Mouse (Mus musculus): ENCODE measurements around the gene Spryd4. TPM values are rescaled to one million over a fixed set of nuclear protein-coding genes. Genes with fewer than 3 reads are reported as not detected.
"Not testable (repeated sequence)": the region's sequence is repeated elsewhere in the genome, so short reads cannot be mapped to it uniquely, and the experiment has no call there.

Gene Spryd4
- total RNA-seq, 1 experiment from 2014 or later: 7.3 TPM

DNA sequence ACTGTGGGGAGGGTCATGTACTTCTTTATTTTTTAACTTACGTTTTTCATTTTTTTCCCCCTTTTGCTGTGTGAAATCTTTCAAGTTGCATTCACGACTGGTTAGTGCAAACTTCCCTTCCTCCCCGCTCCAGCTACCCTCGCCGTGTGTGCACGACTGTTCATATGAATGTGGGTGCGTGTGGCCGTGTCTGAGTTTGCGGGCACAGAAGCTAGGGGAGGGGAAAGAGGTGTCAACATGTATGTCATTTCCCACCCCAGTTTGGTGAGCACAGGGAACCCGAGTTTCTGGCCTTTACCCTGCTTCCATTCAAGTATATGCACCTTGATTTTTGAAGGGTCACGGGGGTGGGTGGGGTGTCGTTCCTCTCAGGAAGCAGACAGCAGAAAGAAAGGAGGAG lies 19.0 kb upstream of the Spryd4 start:
- ATAC-seq (replicated peaks; ENCODE audit: insufficient number of reproducible peaks, low FRiP score, low TSS enrichment, poor library complexity, severe bottlenecking): no peak

DNA sequence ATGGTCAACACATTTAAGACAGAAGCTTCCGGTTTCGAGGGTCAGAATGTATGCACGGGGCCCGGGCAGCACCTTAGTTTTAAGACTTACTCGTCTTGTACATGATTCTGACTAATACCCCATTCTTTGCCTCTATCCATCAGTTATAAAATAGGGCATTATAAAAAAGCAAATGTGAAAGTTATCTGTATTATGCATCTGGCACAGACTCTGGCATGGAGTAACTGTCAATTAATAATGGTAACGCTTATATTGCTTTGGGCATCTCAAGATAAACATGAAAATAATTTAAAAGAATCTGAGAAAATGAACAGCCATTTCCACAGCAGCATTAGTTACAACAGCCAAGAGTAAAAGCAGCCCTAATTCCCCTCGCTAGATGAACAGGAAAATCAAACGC lies 16.4 kb upstream of the Spryd4 start:
- no peak for ATAC-seq (replicated peaks; ENCODE audit: insufficient number of reproducible peaks, low FRiP score, low TSS enrichment, poor library complexity, severe bottlenecking)

DNA sequence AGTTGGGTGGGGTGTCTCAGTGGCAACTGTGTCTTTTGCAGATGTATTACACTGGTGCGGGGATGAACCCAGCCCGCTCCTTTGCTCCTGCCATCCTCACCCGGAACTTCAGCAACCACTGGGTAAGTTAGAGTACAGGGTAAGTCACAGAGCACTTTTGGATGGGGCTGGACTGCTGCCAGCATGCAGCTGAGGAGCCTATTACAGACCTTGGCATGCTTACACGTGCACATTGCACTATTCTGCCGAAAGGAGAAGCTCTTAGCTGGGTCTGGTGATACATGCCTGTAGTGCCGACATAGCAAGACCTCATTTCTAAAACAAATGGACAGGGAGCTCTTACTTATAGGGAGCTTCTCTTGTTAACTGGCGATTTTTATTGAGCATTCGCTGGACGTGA lies 16.0 kb upstream of the Spryd4 start:
- ATAC-seq (replicated peaks; ENCODE audit: insufficient number of reproducible peaks, low FRiP score, low TSS enrichment, poor library complexity, severe bottlenecking): no peak

DNA sequence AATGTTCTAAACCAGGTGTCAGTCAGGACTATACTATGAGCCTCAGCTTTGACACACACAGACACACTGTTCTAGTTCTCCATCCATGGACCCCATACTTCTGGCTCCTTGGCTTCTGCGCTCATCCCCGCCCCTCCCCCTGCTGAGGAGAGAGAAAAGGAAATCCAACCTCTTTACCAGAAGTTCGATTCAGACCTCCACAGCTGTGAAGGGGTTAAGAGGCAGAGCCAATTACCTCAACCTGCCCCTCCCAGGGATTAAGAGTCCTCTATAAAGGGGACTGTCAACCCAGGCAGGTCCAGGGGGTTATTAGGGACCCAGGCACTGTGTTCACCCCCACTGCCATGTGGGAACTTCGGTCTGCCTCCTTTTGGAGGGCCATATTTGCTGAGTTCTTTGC lies 13.9 kb upstream of the Spryd4 start, which contains the start of gene Mip:
Gene Mip (plus strand): TSS at position 301 of the 400 bp plus-strand sequence.
- no peak for ATAC-seq (replicated peaks; ENCODE audit: insufficient number of reproducible peaks, low FRiP score, low TSS enrichment, poor library complexity, severe bottlenecking)

DNA sequence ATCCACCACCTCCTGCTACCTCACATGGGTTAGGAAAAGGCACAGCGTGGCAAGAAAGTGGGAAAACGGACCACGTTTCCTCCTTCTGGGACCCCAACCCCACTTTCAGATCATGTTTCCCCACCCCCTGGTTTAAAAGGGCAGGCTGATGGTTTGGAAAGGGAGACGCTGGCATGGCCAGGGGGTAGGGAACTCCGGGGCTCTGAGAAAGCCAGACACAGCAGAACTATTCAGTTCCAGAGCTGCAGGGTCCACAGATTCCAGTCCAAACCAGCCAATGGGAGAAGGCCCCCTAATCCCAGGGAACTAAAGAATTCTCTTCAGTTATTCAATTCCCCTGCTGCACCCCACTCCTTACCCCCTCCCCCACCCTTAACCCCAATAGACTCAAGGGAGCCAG lies 13.5 kb upstream of the Spryd4 start:
- no peak for ATAC-seq (replicated peaks; ENCODE audit: insufficient number of reproducible peaks, low FRiP score, low TSS enrichment, poor library complexity, severe bottlenecking)

DNA sequence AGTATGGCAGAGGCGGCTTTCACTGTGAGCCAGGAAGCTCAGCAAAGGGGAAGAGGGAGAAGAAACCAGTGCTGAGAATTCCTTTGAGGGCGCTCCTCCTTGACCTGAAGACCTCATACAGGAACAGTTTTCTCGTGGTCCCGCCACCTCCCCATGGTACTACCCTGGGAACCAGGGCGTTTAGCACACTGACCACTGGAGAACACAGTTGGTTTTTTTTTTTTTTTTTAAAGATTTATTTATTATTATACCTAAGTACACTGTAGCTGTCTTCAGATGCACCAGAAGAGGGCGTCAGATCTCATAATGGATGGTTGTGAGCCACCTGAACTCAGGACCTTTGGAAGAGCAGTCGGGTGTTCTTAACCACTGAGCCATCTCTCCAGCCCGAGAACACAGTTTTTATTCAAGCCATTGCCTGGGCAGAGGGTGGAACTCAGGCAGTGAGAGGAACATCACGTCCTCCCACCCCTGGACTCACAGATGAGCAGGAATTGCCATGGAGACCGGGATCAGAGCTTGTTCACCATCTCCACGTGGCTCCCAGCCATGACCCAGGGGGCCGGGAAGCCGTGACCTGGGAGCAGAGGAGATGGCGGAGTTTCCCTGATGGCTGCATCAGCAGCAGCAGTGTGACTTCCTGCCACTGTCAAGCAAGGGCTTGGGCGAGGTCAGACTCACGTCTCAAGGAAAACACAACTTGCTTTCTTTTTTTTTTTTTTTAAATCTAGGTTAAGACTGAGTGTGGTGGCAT lies 10.1 kb upstream of the Spryd4 start:
- ATAC-seq (replicated peaks; ENCODE audit: insufficient number of reproducible peaks, low FRiP score, low TSS enrichment, poor library complexity, severe bottlenecking): no peak

DNA sequence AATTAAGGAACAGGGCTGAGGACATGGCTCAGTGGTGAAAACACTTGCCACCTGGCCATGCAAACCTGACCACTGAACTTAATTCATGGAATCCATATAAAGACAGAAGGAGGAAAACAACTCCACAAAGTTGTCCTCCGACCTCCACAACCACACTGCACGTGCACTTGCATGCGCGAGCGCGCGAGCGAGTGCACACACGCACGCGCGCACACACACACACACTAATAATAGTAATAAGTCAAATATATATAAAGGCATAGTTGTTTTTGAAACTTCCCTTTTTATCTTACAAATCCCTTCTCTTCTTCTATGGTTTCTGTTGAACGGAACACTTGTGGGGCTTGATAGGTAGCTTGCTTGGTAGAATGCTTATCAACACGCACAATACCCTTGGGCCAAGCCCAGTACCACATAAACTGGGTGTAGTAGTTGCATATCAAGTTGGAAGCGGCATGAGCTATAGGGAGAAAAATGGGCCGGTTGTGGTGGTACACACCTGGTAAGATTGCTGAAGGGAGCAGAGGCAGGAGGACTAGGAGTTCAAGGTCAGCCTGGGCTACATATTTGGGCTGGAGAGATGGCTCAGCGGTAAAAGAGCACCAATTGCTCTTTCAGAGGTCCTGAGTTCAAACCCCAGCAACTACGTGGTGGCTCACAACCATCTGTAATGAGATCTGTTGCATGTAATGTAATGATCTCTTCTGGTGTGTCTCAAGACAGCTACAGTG lies 6.9 kb upstream of the Spryd4 start:
- no peak for ATAC-seq (replicated peaks; ENCODE audit: insufficient number of reproducible peaks, low FRiP score, low TSS enrichment, poor library complexity, severe bottlenecking)

DNA sequence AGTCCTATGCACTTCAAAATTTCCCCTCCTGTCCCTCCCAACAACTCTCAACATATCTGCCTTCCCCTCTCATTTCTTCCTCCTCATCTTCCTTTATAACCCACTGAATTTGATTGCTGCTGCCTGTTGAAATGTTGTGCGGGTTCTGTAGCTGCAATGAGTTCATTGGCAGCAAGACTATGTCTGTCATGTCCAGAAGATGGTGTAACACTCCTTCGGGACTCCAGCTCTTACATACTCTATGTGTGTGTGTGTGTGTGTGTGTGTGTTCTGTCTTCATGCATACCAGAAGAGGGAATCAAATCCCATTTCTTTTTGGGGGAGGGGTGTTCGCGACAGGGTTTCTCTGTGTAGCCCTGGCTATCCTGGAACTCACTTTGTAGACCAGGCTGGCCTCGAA lies 3.4 kb upstream of the Spryd4 start:
- ATAC-seq (replicated peaks; ENCODE audit: insufficient number of reproducible peaks, low FRiP score, low TSS enrichment, poor library complexity, severe bottlenecking): no peak

DNA sequence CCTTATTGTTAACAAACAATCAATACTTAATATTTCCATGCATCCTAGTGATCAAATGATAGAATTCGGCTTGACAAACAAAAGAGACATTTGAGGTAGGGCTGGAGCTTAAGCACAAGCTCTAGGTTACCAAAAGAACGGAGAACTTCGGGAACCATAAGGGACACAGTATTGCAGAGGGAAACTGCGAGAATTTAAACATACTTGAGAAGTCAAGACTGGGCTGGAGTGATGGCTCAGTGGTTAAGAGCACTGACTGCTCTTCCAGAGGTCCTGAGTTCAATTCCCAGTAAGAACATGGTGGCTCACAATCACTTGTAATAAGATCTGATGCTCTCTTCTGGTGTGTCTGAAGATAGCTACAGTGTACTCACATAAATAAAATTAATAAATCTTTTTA lies 2.5 kb upstream of the Spryd4 start:
- not testable (repeated sequence) for ATAC-seq (replicated peaks; ENCODE audit: insufficient number of reproducible peaks, low FRiP score, low TSS enrichment, poor library complexity, severe bottlenecking)

DNA sequence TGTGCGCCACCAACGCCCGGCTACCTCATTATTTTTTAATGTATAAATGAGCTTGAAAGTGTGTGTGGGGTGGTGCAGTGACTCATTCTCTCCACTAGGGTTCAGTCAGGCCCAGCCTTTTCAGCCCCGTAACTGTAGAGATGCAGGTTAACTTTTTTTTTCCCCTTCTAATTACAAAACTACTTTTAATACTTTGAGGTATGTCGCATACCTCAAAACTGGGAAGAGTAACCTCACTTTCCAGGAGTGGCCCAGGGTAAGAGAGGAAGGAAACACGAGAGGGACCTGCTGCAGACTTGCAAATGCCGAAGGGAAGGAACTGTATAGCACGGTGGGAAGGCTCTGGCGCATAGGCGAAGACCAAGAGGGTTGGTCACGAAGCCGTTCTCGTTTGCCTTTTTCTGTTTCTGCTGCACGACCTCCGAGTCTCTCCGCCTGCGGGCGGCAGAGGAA lies 1.3 kb upstream of the Spryd4 start:
- ATAC-seq (replicated peaks; ENCODE audit: insufficient number of reproducible peaks, low FRiP score, low TSS enrichment, poor library complexity, severe bottlenecking): peak; percentile 70

DNA sequence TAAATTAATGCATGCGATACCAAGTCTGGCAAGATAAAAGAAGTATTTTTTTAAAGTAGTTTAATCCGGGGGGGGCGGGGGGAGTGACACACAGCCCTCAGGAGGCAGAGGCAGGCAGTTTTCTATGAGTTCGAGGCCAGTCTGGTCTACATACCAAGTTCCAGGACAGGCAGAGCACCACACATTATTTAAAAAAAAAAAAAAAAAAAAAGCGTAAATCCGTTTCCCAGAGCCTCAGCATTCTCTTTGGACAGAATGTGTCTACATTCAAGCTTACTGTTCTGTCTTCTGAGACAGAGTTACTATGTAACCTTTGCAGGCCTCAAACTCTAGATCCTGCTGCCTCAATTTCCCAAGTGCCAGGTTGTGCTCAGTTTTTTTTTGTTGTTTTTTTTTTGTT lies 541 bp upstream of the Spryd4 start:
- ATAC-seq (replicated peaks; ENCODE audit: insufficient number of reproducible peaks, low FRiP score, low TSS enrichment, poor library complexity, severe bottlenecking): no peak

DNA sequence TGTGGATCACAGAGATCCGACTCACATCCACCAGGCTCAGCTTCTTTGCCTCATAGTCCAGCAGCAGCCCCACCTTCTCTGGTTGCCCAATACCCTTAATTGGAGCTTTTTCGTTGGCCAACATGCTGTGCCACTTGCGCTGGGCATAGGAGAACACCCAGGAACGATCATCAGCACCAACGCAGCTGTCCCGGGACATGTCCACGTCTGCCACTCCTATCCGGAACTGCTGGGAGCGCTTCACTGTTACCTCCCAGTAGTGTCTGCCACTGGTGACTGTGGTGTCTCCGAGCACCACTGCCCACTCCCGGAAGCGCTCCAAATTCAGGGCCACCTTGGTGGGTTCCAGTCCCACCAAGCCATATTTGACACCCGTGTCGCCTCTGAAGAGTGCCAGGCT lies 653 bp downstream of the Spryd4 start:
- 0 out of 2 replicates have a peak, but pooled peaks have one; percentile 19 for ATAC-seq (replicated peaks; ENCODE audit: insufficient number of reproducible peaks, low FRiP score, low TSS enrichment, poor library complexity, severe bottlenecking)

DNA sequence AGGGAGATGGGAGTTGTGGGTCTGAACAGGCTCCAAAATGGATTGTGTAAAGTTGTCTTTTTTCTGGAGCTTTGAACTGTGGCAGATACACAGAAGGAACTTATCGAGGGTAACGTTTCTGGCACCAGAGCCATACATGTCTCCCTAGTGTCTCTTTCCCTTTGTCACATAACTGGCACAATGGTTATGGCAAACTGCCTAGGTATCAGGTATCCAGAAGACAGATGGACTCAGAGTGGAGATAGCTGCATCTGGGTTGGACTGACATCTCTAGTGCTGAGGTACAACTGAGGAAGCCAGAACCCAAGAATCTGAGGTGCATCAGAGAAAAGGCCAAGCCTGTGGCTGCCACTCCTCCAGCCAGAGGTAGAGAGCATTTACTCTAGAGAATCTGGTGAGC lies 1.5 kb downstream of the Spryd4 start:
- no peak for ATAC-seq (replicated peaks; ENCODE audit: insufficient number of reproducible peaks, low FRiP score, low TSS enrichment, poor library complexity, severe bottlenecking)

DNA sequence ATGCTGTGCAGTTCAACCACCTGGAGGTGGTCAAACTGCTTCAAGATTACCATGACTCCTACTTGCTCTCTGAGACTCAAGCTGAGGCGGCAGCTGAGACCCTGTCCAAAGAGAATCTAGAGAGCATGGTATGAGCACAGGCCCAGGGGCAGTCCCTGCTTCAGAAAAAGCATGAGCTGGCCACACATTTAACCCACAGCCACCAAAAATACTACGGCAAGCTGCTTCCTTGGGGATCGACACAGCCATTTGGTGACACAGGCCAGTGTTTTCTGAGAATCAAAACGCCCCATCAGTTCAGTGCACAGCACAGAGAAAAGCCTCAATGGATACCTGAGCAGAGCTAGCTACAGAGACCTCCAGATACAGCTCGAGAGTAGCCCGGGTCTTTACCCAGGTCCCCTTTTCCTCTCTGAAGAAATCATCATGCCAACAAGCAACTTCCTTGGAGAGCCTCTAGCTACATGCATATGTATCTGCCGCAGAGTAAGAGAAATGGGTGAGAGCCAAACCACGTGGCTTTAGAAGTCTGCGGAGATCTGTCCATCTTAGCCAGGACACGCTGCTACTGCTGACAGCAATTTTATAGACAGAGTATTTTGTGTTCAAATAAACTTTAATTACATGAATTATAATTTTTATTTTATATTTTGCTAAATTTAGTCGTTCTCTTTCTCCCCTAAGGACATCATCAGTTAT lies 2.1 kb downstream of the Spryd4 start:
- ATAC-seq (replicated peaks; ENCODE audit: insufficient number of reproducible peaks, low FRiP score, low TSS enrichment, poor library complexity, severe bottlenecking): no peak

DNA sequence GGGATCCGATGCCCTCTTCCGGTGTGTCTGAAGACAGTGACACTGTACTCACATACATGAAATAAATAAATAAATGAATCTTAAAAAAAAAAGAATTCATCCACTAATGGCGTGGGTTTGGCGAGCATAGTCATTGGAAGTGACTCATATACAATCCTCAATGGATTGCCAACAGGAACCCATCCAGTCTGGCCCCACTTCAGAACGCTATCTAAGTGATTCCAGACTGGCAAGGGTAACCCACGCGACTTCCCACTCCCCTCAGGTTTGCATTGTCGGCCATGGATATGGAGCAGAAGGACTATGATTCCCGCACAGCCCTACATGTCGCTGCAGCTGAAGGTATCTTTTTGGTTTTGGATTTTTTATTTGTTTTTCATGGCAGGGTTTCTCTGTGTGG lies 3.3 kb downstream of the Spryd4 start:
- ATAC-seq (replicated peaks; ENCODE audit: insufficient number of reproducible peaks, low FRiP score, low TSS enrichment, poor library complexity, severe bottlenecking): no peak

DNA sequence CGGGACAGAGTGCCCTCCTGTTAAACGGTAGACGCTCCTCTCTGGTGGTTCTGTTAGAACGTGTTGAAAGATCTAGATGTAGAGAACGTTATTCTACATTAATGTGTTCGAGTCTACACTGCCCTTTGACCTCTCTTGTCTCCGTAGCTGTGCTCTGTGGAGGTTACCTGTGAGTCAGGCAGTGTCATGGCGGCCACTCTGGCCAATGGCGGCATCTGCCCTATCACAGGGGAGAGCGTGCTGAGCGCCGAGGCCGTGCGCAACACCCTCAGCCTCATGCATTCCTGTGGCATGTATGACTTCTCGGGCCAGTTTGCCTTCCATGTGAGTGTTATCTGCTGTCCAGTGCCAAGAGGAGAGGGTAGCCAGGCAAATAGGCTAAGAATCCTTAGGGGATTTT lies 6.7 kb downstream of the Spryd4 start:
- ATAC-seq (replicated peaks; ENCODE audit: insufficient number of reproducible peaks, low FRiP score, low TSS enrichment, poor library complexity, severe bottlenecking): no peak

DNA sequence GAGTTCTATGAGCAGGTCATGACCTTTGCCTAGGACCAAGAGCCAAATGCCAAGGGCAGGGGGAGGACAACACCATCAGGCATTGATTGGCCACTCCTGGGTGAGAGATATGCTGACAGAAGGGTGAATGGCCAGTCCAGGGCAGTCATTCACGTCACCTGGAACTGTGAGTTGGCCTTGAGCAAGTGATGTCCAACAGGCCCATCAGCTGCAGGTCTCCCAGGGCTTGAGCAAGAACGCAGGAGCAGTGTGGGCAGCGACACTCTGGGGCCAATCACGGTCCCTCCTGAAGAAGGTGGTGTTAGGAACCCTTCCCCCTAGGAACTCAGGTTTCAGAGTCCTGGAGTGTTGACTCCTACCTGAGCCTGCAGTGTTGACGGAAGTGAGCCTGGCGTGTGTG lies 9.8 kb downstream of the Spryd4 start:
- 0 out of 2 replicates have a peak, but pooled peaks have one; percentile 19 for ATAC-seq (replicated peaks; ENCODE audit: insufficient number of reproducible peaks, low FRiP score, low TSS enrichment, poor library complexity, severe bottlenecking)

DNA sequence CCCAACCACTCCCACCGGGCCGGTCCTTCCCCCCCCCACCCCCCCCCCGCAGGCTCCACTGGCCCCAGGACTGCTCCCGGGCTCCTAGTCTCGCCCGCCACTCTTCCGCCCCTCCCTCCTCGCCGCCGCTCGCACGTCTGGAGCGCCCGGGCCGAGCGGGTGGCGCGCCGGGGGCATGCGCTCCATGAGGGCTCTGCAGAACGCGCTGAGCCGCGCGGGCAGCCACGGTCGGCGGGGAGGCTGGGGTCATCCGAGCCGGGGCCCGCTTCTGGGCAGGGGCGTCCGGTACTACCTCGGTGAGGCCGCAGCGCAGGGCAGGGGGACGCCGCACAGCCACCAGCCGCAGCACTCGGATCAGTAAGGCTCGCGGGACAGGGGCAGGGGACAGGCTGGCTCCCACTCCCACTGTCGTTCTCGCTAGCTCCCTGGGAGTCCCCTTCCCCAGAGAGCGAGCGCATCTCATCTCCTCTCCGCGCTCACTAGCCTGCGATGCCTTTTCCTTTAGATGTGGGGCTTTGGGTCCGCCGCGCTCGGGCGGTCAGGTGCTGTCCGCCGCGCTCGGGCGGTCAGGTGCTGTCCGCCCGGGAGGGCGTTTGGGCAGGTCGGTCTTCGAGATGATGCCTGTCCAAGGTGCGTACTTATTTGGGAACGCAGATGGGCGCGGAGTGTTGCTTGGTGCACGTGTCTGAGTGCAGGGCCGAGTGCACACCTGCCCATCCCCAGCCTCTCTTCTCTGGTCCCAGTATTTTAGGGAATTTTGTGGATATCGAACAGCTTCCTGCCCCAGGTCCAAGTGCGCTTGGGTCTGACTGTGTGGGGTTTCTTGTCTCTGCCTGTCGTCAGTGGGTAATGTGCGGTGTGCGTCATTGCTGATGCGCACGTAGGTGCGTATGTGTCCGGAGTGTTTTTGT lies 16.8 kb downstream of the Spryd4 start:
- ATAC-seq (replicated peaks; ENCODE audit: insufficient number of reproducible peaks, low FRiP score, low TSS enrichment, poor library complexity, severe bottlenecking): no peak; the same call in 1 of the 2 replicates

All from monocyte, adult 5-6 weeks (primary cell).